Mouse (Mus musculus): Measurements from ENCODE around the gene Golph3.

- TF ChIP-seq CTCF (conservative IDR thresholded peaks at IDR 0.05; ENCODE audit: low read length) (no peak), POU5F1 (IDR thresholded peaks at IDR 0.05; ENCODE audit: borderline replicate concordance, low read length) (no peak), NANOG (IDR thresholded peaks at IDR 0.05; ENCODE audit: borderline replicate concordance, low read length) (no peak)
Observed at GRCm38 (mm10) chr15:12373496-12373895, 52.2 kb downstream of the Golph3 start.
